Mouse (Mus musculus) CH12.LX (cell line): ENCODE results near the gene Map3k12. TPM values are rescaled to one million over a fixed set of nuclear protein-coding genes. Genes with fewer than 3 reads are reported as not detected.

Source experiments
- DNase-seq: peaks from one replicate; pipeline ENCODE4 v3.0.0-alpha.2; 2013; ENCODE audit errors: extremely low read depth
- H3K27ac ChIP-seq: 2 replicates; pipeline ENCODE4 v1.5.1; 2012; ENCODE audit warnings: low read depth, mild to moderate bottlenecking, control low read depth, moderate library complexity; ENCODE audit not compliant: insufficient read depth
- H3K27me3 ChIP-seq: replicated peaks from 2 replicates; pipeline ENCODE3; 2012; ENCODE audit warnings: inconsistent platforms
- H3K36me3 ChIP-seq, 2 experiments: replicated peaks in 1 of 2; 2 replicates each; pipeline versions ENCODE3 to v1.6.1; 2012; ENCODE audit warnings: inconsistent platforms in 1 of 2, low read length in 1 of 2, mild to moderate bottlenecking in 1 of 2, mixed read lengths in 1 of 2, moderate library complexity in 1 of 2; ENCODE audit not compliant: control insufficient read depth in 1 of 2, insufficient read depth in 1 of 2
- H3K4me1 ChIP-seq, 2 experiments: 2 replicates each; pipeline ENCODE4 v1.6.1; 2012; ENCODE audit warnings: inconsistent platforms in 1 of 2, moderate library complexity in 1 of 2; ENCODE audit not compliant: insufficient read depth in 2 of 2, control insufficient read depth in 1 of 2
- H3K4me2 ChIP-seq: 2 replicates; pipeline ENCODE4 v1.6.1; 2012; ENCODE audit warnings: low read depth, mild to moderate bottlenecking, control low read depth; ENCODE audit not compliant: poor library complexity, insufficient read depth, severe bottlenecking
- H3K4me3 ChIP-seq, 3 experiments: fragments of 150-350 bp in 1 of 3; sonication (generic) in 1 of 3; replicated peaks in 1 of 3; 2 replicates each; pipeline versions ENCODE3 to v1.5.1; 2011 to 2012; ENCODE audit warnings: low read depth in 2 of 3, low read length in 2 of 3, mild to moderate bottlenecking in 2 of 3, moderate library complexity in 2 of 3, control low read depth in 1 of 3, improper control_type of control experiment in 1 of 3, inconsistent platforms in 1 of 3, mixed read lengths in 1 of 3; ENCODE audit not compliant: poor library complexity in 1 of 3
- H3K79me2 ChIP-seq: replicated peaks from 2 replicates; pipeline ENCODE4 v1.6.1; 2012; ENCODE audit warnings: mild to moderate bottlenecking, moderate library complexity; ENCODE audit not compliant: control insufficient read depth, poor library complexity, insufficient read depth, severe bottlenecking; ENCODE audit errors: extremely low read depth
- H3K9ac ChIP-seq: 2 replicates; pipeline ENCODE4 v1.6.1; 2012; ENCODE audit warnings: low read depth, mild to moderate bottlenecking, control low read depth, moderate library complexity; ENCODE audit not compliant: insufficient read depth
- H3K9me3 ChIP-seq: replicated peaks from 2 replicates; pipeline ENCODE3; 2012; ENCODE audit warnings: low read length, inconsistent platforms, mixed read lengths
- BHLHE40 ChIP-seq: IDR thresholded peaks from 2 replicates; pipeline ENCODE4 v1.6.1; 2011; ENCODE audit warnings: mild to moderate bottlenecking, low read depth, low read length, improper control_type of control experiment
- CTCF ChIP-seq, 2 experiments: IDR thresholded peaks in 1 of 2; conservative IDR thresholded peaks in 1 of 2; 2 replicates each; pipeline ENCODE4 v1.5.1; 2011 to 2012; ENCODE audit warnings: low read depth in 2 of 2, low read length in 2 of 2, improper control_type of control experiment in 1 of 2, inconsistent platforms in 1 of 2, mild to moderate bottlenecking in 1 of 2, moderate library complexity in 1 of 2
- E2F4 ChIP-seq: IDR thresholded peaks from 2 replicates; pipeline ENCODE4 v1.6.1; 2011; ENCODE audit warnings: low read depth, low read length, improper control_type of control experiment; ENCODE audit not compliant: insufficient replicate concordance
- ELF1 ChIP-seq: IDR thresholded peaks from 2 replicates; pipeline ENCODE4 v1.6.1; 2014; ENCODE audit warnings: low read depth, mild to moderate bottlenecking, inconsistent platforms, low read length, improper control_type of control experiment
- EP300 ChIP-seq: IDR thresholded peaks from 2 replicates; pipeline ENCODE4 v1.6.1; 2011; ENCODE audit warnings: low read length, improper control_type of control experiment
- ETS1 ChIP-seq: conservative IDR thresholded peaks from 2 replicates; pipeline ENCODE4 v1.6.1; 2012; ENCODE audit warnings: low read depth, mild to moderate bottlenecking, inconsistent platforms, low read length, improper control_type of control experiment, moderate library complexity
- HCFC1 ChIP-seq: IDR thresholded peaks from 2 replicates; pipeline ENCODE4 v1.6.1; 2012; ENCODE audit warnings: low read depth, mild to moderate bottlenecking, inconsistent platforms, low read length, improper control_type of control experiment
- IRF4 ChIP-seq: IDR thresholded peaks from 2 replicates; pipeline ENCODE4 v1.6.1; 2014; ENCODE audit warnings: low read depth, mild to moderate bottlenecking, inconsistent platforms, low read length, improper control_type of control experiment
- KAT2A ChIP-seq: IDR thresholded peaks from 2 replicates; pipeline ENCODE4 v1.6.1; 2012; ENCODE audit warnings: low read length, improper control_type of control experiment, inconsistent platforms; ENCODE audit not compliant: insufficient replicate concordance
- MAZ ChIP-seq: IDR thresholded peaks from 2 replicates; pipeline ENCODE4 v1.6.1; 2012; ENCODE audit warnings: low read depth, mild to moderate bottlenecking, inconsistent platforms, low read length, improper control_type of control experiment, moderate library complexity
- MEF2A ChIP-seq: IDR thresholded peaks from 2 replicates; pipeline ENCODE4 v1.6.1; 2014; ENCODE audit warnings: low read depth, mild to moderate bottlenecking, inconsistent platforms, low read length, improper control_type of control experiment, borderline replicate concordance
- MYC ChIP-seq: IDR thresholded peaks from 2 replicates; pipeline ENCODE4 v1.6.1; 2011; ENCODE audit warnings: low read depth, mild to moderate bottlenecking, improper control_type of control experiment, low read length
- NELFE ChIP-seq: IDR thresholded peaks from 2 replicates; pipeline ENCODE4 v1.6.1; 2011; ENCODE audit warnings: low read depth, low read length, improper control_type of control experiment
- POLR2A ChIP-seq: IDR thresholded peaks from 2 replicates; pipeline ENCODE4 v1.6.1; 2011; ENCODE audit warnings: low read depth, mild to moderate bottlenecking, improper control_type of control experiment, low read length
- POLR2AphosphoS2 ChIP-seq: IDR thresholded peaks from 2 replicates; pipeline ENCODE4 v1.6.1; 2011; ENCODE audit warnings: low read depth, low read length, improper control_type of control experiment
- SIN3A ChIP-seq: IDR thresholded peaks from 2 replicates; pipeline ENCODE4 v1.6.1; 2012; ENCODE audit warnings: low read length, improper control_type of control experiment, inconsistent platforms
- SMC3 ChIP-seq: IDR thresholded peaks from 2 replicates; pipeline ENCODE4 v1.6.1; 2011; ENCODE audit warnings: low read depth, low read length, improper control_type of control experiment
- TBP ChIP-seq: conservative IDR thresholded peaks from 2 replicates; pipeline ENCODE4 v1.6.1; 2011; ENCODE audit warnings: low read depth, low read length, improper control_type of control experiment
- TCF12 ChIP-seq: IDR thresholded peaks from 2 replicates; pipeline ENCODE4 v1.6.1; 2014; ENCODE audit warnings: low read depth, mild to moderate bottlenecking, inconsistent platforms, low read length, improper control_type of control experiment
- USF1 ChIP-seq: IDR thresholded peaks from 2 replicates; pipeline ENCODE4 v1.6.1; 2014; ENCODE audit warnings: low read depth, mild to moderate bottlenecking, inconsistent platforms, low read length, improper control_type of control experiment
- USF2 ChIP-seq: conservative IDR thresholded peaks from 2 replicates; pipeline ENCODE4 v1.6.1; 2011; ENCODE audit warnings: low read depth, low read length, improper control_type of control experiment
- ZKSCAN1 ChIP-seq: IDR thresholded peaks from 2 replicates; pipeline ENCODE4 v1.6.1; 2012; ENCODE audit warnings: low read depth, inconsistent platforms, low read length, improper control_type of control experiment, borderline replicate concordance
- ZMIZ1 ChIP-seq: IDR thresholded peaks from 2 replicates; pipeline ENCODE4 v1.6.1; 2012; ENCODE audit warnings: low read depth, mild to moderate bottlenecking, inconsistent platforms, low read length, improper control_type of control experiment
- ZNF384 ChIP-seq: IDR thresholded peaks from 2 replicates; pipeline ENCODE4 v1.6.1; 2012; ENCODE audit warnings: low read depth, low read length, improper control_type of control experiment, inconsistent platforms
- dilution Hi-C: fragments of 300-500 bp; cut with MboI; formaldehyde crosslinking; loops from 2 replicates; pipeline ENCODE4 v1.14.3; 2020; ENCODE audit warnings: low sequenced_read_pairs; ENCODE audit not compliant: extremely low pct_unique_long_range_greater_than_20kb, extremely low pct_ligation_motif_present
- in situ Hi-C: fragments of 300-500 bp; cut with MboI; formaldehyde crosslinking; loops from 3 replicates; pipeline ENCODE4 v1.14.3; 2019; ENCODE audit warnings: low sequenced_read_pairs, low pct_ligation_motif_present, low pct_unique_long_range_greater_than_20kb, mixed read lengths
- polyA plus RNA-seq: library from polyadenylated mRNA; unstranded; fragments of >175 nt; gene quantifications from 2 replicates; pipeline ENCODE4 v1.2.1, GENCODE M21; 2012; ENCODE audit warnings: low read depth; ENCODE audit not compliant: insufficient read length
- total RNA-seq, 2 experiments: library from RNA; depleted of rRNA; stranded (reverse); fragments of 300-350 nt in 1 of 2; fragments of >200 nt in 1 of 2; gene quantifications; 2 replicates each; pipeline ENCODE4 v1.2.3; 2012 to 2014

The Map3k12 gene
- total and polyA plus RNA-seq, 3 experiments = 1.5 to 3.0 (median 2.3) TPM

DNA sequence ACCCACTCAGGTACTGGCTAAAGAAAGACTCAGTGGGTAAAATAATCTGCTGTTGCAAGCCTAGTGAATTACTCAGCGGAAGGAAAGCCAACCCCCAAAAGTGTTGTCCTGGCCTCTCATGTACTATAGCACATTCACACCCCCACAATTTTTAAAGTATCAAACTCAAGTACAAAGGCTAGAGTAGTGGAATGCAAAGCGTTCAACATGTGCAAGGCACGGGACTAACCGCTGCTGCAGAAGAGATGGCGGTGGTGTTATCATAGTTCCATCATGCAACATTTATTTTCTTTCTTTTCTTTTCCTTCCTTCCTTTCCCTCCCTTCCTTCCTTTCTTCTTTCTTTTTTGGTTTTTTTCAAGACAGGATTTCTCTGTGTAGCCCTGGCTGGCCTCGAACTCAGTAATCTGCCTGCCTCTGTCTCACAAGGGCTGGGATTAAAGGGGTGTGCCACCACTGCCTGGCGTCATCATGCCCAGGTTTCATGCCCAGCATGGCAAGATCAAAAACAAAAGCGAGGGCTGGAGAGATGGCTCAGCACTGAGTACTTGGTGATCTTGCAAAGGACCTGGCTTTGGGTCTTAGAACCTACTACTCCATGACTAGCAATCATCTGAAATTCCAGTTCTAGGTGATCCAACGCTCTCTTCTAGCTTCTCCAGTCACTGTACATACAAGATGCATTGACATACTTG lies 10.9 kb downstream of the Map3k12 start:
- in situ Hi-C loops = no loop called here
- no peak overlapping the region for H3K4me3 ChIP-seq
- peaks cover 42 to 59% of the 10 kb centered on the region in 2 experiments for H3K36me3 ChIP-seq
- no peaks in the 10 kb centered on the region for H3K9me3 ChIP-seq
- H3K27ac ChIP-seq = no peak overlapping the region
- no peaks in the 10 kb centered on the region for H3K79me2 ChIP-seq
- dilution Hi-C loops = no loop called here
- H3K27me3 ChIP-seq = no peaks in the 10 kb centered on the region
- no peak overlapping the region for H3K4me2 ChIP-seq
- TF ChIP-seq ETS1 (no peak), ZKSCAN1 (no peak), POLR2AphosphoS2 (no peak; the same call in 1 of the 2 replicates), ELF1 (no peak), EP300 (no peak), MAZ (no peak), HCFC1 (no peak)
- TF ChIP-seq, all 38 proteins: peak for 0
- DNase-seq = no peak
- Histone ChIP-seq H3K4me1 (peaks cover 6 to 18% of the 10 kb centered on the region in 2 experiments), H3K9ac (no peak overlapping the region)

DNA sequence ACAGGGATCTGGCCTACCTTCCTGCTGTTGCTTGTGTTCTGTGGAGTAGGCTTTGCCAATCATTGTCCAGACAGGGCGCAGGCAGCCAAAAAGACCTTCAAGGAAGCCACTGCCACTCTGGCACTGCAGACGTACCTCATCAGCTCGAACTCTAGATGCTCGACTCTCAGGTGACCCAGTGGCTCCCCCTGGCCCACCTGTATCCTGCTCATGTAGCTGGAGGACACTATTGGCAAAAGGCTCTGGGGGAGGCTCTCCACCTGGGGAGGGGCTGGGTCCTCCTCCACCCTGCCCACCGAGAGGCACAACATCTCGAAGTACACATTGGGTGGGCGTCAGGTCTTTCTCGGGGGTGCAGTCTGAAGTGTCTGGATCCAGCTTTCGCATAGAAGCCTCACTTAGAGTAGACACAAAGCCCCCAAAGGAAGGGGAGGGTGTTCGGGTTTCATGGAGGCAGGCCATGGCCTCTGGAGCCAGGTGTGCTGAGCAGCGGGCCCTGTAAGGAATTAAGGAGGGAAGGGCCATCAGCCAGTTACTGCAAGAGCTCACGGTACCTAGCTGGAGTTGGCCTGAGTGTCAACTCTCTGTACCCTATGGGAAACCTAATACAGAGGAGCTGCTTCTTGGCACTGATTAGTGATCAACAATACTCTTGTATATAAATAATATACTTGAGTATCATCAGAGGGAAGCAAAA lies 11.6 kb downstream of the Map3k12 start:
- H3K27ac ChIP-seq = no peak overlapping the region
- no peaks in the 10 kb centered on the region for H3K27me3 ChIP-seq
- in situ Hi-C loops = no loop called here
- peaks cover 48 to 66% of the 10 kb centered on the region in 2 experiments for H3K36me3 ChIP-seq
- DNase-seq = no peak
- no peaks in the 10 kb centered on the region for H3K79me2 ChIP-seq
- H3K4me3 ChIP-seq = no peak overlapping the region
- no peaks in the 10 kb centered on the region for H3K9me3 ChIP-seq
- no peak overlapping the region for H3K9ac ChIP-seq
- H3K4me1 ChIP-seq = peaks cover 2 to 11% of the 10 kb centered on the region in 2 experiments; a peak in 3 of 4 replicates
- no peak for TF ChIP-seq E2F4
- no peak for TF ChIP-seq ZMIZ1
- TF ChIP-seq MEF2A = no peak
- no peak for TF ChIP-seq TCF12
- TF ChIP-seq SIN3A = no peak
- no peak for TF ChIP-seq CTCF (conservative IDR thresholded peaks at IDR 0.05 in 1 of 2, IDR thresholded peaks at IDR 0.05 in 1 of 2; ENCODE audit: low read depth in 2 of 2, low read length in 2 of 2)
- TF ChIP-seq USF2 = no peak
- TF ChIP-seq EP300 = no peak
- TF ChIP-seq SMC3 = no peak
- no peak for TF ChIP-seq KAT2A
- peak; percentile 15; the same call in 1 of the 2 replicates for TF ChIP-seq NELFE
- TF ChIP-seq TBP = no peak
- TF ChIP-seq POLR2A = peak; percentile 33; the same call in 1 of the 2 replicates
- TF ChIP-seq USF1 = no peak
- no peak for TF ChIP-seq ZNF384
- peak; percentile 59; the same call in 1 of the 2 replicates for TF ChIP-seq POLR2AphosphoS2
- TF ChIP-seq BHLHE40 = no peak
- TF ChIP-seq IRF4 = no peak
- TF ChIP-seq MAZ = no peak
- no peak for TF ChIP-seq MYC
- dilution Hi-C loops = no loop called here
- H3K4me2 ChIP-seq = no peak overlapping the region
